Mouse (Mus musculus) liver, postnatal 0 days (tissue): ENCODE measurements around the gene Dtnbp1.

ENCODE experiments used
- CTCF ChIP-seq: sonication (generic); IDR thresholded peaks from 2 replicates; pipeline ENCODE4 v1.5.1; 2016; ENCODE audit warnings: antibody characterized with exemption, low read depth
- EP300 ChIP-seq: IDR thresholded peaks from 2 replicates; pipeline ENCODE4 v1.6.1; 2016; ENCODE audit warnings: antibody characterized with exemption, low read depth, mild to moderate bottlenecking

GRCm38 (mm10) chr13:45032484-45032883, 30.5 kb upstream of the Dtnbp1 start:
- TF ChIP-seq CTCF (no peak), EP300 (no peak)
